Mouse (Mus musculus) kidney, adult 2 months (tissue): ENCODE results near the gene Methig1.

Source experiments
- CTCF ChIP-seq: fragments of 200-500 bp; conservative IDR thresholded peaks from 2 replicates; pipeline ENCODE4 v1.5.1; 2011; ENCODE audit warnings: low read depth, mild to moderate bottlenecking, control low read depth, low read length, moderate library complexity, mixed read lengths; ENCODE audit not compliant: insufficient read depth, insufficient read length
- POLR2A ChIP-seq: fragments of 200-500 bp; IDR thresholded peaks from one replicate; pipeline ENCODE4 v1.6.1; 2011; ENCODE audit warnings: low read depth, low read length, control low read depth

DNA sequence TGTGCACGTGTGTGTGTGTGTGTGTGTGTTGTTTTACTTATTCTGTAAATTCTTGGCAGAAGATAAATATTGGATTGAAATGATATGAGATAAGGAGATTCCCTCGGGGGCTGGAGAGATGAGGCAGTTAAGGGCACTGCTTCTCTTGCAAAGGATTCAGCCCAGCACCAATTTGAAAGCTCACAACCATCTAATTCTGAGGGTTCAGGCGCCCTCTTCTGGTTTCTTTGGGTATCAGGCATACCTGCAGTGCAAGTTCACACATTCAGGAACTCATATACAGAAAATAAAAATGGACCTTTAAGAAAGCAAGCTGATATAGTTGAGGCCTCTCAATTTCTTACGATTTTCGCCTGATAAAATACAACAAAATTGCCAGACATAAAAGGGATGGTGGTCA, 22.1 kb downstream of the Methig1 start:
- TF ChIP-seq POLR2A = no peak
- peak; percentile 55 for TF ChIP-seq CTCF
